Mouse (Mus musculus): ENCODE measurements around the gene Tmprss4.

GRCm38 (mm10) chr9:45125211-45125610 is 78.7 kb downstream of the Tmprss4 start:
- TF ChIP-seq CTCF (IDR thresholded peaks at IDR 0.05; ENCODE audit: control insufficient read depth, insufficient read depth, insufficient replicate concordance, low read depth, low read length) (no peak), POLR2A (IDR thresholded peaks at IDR 0.05; ENCODE audit: control insufficient read depth, low read depth, low read length) (no peak)

All from testis, adult 2 months (tissue).